Mouse (Mus musculus) cerebellum, adult (tissue): ENCODE data around the gene Ucp2.
"Not testable (repeated sequence)": the region's sequence is repeated elsewhere in the genome, so short reads cannot be mapped to it uniquely, and the experiment has no call there.

Experiments
- ATAC-seq: cut with Nextera tagmentation; 2 replicates; pipeline ENCODE4 v1.9.2; 2017; ENCODE audit warnings: mild to moderate bottlenecking, moderate library complexity, mixed read lengths; ENCODE audit not compliant: insufficient number of reproducible peaks, low FRiP score, low TSS enrichment

Gene Ucp2

DNA sequence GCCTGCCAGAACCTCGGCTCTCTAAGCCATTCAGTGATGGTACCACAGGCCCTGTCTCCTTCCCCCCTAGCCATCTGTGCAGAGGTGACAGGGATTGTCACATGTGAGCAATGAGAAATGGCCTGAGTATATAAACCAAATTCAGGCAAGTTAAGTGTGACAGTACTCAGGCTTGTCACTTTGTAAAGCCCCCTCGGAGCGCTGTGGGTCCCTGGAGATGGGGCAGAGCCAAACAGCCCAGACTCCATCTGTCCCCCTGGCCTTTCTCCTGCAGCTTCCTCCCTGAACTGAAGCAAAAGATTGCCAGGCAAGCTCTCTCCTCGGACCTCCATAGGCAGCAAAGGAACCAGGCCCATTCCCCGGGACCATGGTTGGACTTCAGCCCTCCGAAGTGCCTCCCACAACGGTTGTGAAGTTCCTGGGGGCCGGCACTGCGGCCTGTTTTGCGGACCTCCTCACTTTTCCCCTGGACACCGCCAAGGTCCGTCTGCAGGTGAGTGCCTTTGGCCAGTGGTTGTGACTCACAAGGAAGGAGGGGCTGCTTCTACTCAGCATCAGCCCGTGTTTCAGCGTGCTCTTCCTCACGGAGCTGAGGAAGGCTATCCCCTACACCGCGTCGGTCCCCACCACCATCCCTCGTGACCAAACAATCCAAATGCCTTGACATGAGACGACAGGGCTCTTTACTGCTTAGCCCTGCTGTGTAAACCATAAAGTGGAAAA lies 13.9 kb upstream of the Ucp2 start:
- no peak for ATAC-seq

DNA sequence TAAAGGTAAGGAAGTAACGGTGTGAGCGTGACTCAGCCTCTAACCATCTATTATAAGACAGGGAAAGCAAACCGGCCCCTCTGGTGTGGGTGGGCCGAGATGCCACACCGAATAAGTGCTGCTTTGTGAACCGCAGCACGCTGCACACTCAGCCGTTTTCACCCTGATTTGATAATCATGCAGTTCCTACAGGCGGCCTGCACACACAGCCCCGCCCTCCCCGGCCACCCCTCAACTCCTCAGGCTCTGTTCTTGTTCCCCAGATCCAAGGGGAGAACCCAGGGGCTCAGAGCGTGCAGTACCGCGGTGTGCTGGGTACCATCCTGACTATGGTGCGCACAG lies 13.3 kb upstream of the Ucp2 start:
- no peak for ATAC-seq

DNA sequence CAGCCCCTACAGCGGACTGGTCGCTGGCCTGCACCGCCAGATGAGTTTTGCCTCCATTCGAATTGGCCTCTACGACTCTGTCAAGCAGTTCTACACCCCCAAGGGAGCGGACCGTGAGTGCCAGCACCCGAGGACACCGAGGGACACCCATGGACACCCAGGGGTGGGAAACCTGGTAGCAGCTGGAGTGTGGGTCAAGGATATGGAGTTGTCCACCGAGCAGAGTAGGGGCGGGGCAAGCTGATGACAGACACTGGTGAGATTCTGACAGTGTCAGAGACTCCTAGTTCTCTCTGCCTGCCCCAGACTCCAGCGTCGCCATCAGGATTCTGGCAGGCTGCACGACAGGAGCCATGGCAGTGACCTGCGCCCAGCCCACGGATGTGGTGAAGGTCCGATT lies 13.0 kb upstream of the Ucp2 start:
- no peak for ATAC-seq

DNA sequence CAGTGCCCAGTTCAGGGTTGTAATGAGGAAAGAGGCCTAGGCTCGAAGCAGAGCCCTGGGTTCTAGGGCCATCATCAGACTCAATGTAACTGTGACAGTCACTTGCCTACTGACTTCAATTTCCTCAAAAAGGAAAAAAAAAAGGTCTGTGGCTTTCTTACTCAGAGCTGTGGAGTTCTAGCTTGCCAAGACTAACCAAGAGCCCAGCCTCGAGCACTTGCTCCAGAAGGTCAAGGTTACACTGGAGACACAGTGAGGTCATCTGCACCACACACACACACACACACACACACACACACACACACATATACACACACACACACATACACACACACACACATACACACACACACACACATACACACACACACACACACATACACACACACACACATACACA lies 11.1 kb upstream of the Ucp2 start:
- not testable (repeated sequence) for ATAC-seq

DNA sequence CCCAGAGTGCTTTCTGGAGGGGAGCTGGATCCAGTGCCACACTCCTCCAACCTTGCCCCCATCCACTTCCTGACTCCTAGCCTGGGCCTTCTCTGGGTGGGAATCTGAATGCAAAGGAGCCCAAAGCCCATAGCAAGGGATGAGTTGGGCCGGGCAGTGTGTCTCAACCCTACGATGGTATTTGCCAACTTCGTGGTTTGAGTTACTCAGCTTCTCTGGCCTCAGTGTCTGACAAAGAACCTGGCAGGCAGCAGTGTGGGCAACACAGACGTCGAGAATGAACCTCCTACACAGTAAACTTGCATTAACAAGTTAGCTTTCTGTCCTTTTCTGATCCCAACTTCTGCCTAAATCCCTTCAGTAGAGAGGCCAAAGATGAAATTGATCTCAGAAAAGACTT lies 8.6 kb upstream of the Ucp2 start:
- ATAC-seq = no peak

DNA sequence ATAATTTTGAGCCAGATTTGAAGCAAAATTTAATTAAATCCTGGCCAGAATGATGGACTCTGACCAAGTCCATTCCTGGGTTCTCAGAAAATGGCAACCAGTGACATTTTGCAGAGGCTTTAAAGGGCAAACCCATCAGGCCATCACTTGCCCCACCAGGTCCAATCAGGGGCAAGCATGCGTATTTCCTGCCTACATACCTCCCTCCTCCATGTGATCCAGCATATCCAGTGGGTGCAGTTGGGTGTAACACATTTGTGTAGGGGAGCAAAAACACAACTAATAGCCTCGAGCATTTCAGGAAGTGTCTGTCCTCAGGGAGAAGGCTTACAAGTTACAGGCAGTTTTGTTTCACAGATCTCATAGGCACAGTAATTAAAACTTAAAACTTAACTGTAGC lies 5.8 kb upstream of the Ucp2 start:
- ATAC-seq = no peak

DNA sequence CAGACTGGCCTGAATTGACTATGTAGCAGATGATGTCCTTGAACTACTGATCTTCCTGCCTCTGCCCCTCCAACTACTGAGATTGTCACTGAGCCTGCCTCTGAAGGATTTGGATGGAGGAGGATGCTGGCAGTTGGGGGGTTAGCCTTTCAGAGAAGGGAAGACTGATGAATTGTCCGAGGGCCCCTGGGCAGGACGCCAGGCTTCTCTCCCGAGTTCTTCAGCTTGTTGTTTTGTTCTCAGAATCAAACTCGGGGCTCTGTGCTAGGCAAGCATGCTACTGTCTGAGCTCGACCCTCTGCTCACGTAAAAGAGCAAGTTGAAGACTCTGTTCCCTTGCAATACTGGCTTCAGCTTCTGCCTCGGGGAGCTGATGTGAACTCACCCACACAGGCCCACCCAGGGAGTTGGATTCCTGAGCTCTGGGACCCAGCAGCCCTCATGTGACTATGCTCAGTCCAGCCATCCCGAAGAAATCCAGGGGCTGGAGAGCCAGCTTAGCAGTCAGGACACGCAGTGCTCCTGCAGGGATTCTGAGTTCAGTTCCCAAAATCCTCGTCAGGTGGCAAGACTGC lies 4.6 kb upstream of the Ucp2 start:
- ATAC-seq = no peak

DNA sequence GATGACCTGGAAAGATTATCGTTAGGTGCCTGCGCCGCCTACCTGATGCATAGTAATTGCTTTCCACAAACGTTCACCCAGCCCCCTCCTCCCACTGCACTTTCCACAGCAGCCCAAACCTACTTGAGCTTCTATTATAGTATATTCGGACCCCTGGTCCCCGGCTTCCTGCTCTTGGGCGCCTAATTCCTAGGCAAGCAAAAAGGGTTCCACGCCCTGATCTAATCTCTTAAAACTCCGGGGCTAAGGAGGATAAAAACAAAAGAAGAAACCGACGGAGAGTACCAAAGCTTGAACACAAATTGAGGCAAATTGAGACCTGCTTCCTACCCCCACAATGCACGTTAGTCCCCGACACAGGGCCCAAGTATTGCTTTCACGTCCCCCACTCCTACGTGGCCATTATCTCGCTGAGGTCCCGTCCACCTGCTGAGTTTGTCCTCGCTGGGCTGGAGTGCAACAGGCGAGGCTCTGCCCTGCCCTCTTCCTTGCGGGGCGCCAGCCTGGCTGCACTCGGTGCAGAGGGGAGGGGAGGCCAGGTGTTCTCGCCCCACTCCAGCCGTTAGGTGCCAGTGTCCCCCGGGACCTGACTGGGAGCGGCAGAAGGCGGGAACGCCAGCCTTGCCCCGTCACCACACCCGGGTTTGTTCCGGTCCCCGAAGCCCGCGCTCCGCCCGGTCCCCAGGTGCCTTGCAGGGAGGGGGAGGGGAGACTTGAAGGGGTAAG lies 583 bp upstream of the Ucp2 start:
- ATAC-seq = no peak

DNA sequence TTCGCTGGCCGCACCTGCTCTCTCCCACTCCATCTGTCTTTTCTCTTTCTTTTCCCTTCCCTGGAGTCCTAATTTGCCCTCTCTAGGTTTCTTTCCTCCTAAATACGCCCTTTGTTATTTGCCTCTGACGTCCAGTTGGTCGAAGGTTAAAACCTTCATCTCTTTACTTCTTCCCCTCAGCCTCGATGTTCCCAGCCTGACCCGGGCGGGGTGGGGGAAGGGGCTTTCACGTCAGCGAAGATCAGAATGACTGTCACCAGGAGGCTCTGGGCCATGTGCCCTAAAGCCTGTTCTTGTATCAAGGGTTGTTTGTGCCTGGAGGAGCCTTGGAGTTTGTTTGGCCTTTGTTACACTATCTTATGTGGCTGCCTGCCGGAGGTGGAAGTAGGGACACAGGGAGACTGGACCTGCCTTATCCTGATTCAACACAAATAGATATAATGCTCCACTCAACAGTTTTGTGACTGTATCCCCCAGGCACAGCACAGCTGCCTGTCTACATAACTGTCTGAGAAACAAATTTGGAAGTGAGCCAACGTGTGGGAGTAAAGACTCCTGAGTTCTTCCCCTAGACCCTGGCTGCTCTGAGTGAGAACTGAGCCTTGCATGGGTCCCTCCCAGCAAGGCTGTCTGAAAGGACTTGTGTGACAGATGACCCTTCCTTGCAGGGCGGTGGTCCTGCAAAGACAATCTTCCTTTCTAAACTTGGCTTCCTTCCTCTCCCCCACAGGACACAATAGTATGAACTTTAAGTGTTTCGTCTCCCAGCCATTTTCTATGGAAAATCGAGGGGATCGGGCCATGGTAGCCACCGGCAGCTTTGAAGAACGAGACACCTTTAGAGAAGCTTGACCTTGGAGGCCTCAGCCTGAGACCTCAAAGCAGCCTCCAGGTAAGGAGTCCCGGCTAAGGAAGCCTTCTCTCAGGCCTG lies 612 bp downstream of the Ucp2 start:
- ATAC-seq = no peak

DNA sequence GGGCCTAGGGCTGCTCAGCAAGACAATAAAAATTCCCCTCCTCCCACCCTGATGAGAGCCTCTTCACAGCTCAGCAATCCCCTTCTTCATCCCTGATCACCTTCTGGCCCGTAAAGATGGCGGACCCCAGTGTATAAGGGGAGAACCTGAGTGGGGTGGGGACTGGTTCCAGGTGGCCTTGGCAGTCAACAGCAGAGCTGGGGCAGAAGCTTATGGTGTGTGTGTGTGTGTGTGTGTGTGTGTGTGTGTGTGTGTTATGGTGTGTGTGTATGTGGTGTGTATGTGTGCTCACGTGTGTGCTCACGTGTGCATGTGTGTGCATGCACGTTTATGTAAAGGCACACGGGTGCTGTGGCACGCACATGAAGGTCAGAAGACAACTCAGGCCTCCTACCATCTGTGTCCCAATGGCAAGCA lies 1.3 kb downstream of the Ucp2 start:
- no peak for ATAC-seq

DNA sequence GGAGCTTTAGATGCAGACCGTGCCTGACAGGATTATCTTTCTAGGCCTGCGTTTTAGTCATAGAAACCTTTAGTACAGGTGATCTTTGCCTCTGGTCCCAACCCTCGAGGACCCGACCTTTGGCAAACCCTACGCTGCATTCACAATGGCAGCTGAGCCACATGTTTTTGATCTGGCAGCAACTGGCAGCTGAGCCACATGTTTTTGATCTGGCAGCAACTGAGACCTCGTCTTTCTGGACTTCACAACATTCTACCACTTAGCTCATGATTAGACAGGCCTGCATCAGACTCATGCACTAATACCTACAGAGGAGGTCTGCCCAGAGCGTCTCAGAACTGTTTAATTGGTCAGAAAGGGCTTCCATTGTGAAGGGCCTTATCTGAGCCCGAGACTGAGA lies 1.9 kb downstream of the Ucp2 start:
- no peak for ATAC-seq

DNA sequence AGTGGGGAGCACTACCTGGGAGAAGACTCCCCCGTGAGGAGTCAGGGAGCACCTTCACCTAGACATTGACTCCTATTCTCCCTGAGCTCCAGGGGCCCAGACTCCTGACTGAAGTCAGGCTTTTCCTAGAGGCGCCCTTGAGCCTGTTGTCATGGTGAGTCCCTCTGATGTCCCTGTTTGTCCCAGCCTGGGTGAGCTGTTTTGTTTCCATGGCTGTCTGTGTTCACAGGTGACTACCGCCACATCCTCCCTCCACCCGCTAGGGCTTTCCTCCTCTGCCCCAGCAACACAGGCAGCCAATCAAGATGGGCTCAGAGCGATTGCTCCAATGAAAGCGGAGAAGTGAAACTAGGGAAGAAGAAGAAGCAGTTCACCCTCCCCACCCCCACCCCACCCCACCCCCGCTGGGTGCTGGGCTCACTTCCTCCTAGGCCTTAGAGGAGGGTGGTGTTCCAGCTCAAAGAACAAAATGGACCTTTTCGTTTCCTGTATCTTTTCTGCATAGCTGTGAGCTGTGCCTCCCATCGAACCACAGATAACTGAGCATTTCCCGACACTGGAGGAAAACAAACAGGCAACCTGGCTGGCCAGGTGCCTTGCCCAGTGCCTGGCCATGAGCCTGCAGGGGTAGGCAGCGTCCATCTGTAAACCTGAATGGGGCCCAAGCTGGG lies 2.6 kb downstream of the Ucp2 start:
- ATAC-seq = no peak

DNA sequence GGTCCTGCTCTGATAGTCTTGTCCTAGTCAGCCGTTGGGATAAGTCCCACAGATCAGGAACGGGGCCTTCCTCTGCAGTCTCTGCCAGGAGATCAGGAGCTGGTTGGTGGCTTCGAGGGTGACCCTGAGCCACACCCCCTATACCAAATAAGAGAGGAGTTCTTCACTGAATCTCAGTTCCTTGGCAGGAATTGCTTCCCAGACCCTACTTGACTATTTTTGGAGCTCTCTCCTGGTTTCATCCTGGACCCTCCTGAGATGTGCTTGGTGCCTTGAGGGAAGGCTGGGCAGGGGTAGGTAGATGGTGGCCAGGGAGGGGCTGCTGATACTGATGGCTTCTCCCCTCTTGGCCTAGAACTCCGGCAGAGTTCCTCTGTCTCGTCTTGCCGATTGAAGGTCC lies 3.2 kb downstream of the Ucp2 start:
- ATAC-seq = no peak

DNA sequence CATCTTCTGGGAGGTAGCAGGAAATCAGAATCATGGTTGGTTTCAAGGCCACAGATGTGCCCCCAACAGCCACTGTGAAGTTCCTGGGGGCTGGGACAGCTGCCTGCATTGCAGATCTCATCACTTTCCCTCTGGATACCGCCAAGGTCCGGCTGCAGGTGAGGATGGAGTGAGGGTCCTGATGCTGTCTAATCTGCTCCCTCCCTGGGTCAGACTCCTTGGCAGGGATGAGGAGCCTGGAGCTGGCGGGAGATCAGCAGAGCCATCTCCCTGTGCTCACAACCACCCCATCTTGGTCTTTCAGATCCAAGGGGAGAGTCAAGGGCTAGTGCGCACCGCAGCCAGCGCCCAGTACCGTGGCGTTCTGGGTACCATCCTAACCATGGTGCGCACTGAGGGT lies 3.7 kb downstream of the Ucp2 start:
- no peak for ATAC-seq

DNA sequence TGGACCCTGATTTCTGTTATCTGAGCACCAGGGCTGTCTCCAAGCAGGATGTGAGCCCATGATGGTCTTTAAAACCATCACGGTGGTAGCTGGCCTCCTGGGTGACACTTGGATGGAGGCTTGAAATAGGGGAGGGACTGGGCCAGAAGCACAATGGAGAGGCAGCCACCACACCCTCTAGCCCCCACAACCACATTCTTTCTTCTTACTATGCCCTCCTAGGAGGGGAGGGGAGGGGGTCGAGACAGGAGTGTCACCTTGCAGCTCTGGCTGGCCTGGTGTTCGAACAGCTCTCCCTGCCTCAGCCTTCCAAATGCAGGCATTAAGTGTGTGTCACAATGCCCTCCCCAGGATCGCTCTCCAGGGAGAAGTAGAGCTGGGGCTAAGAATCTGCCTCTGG lies 4.3 kb downstream of the Ucp2 start:
- ATAC-seq = no peak

DNA sequence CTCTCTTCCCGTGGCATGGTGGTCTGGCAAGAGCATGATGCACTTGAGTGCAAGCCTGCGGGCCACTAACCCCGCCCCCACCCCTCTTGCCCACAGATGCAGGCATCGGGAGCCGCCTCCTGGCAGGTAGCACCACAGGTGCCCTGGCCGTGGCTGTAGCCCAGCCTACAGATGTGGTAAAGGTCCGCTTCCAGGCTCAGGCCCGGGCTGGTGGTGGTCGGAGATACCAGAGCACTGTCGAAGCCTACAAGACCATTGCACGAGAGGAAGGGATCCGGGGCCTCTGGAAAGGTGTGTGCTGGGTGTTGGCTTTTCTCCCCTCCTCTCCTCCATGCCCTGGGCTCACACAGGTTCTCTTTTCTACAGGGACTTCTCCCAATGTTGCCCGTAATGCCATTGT lies 4.8 kb downstream of the Ucp2 start:
- ATAC-seq = no peak

DNA sequence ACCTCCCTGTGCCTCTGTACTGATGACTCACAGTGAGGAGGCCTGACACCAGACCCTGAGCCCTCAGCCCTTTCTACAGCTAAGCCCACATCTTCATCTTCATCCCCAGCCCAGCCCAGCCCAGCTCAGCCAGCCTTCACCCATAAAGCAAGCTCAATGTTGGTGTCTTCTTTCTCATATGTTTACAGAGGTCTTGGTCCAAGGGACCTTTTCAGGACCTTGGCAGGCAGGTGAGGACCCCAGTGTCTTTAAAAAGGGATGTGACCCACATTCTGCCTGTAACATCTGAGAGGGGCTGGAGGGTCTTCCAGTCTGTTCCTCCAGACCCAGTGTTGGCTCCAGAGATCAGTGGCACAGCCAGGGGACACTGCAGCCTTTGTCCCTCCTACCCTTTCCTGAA lies 6.3 kb downstream of the Ucp2 start:
- ATAC-seq = no peak

DNA sequence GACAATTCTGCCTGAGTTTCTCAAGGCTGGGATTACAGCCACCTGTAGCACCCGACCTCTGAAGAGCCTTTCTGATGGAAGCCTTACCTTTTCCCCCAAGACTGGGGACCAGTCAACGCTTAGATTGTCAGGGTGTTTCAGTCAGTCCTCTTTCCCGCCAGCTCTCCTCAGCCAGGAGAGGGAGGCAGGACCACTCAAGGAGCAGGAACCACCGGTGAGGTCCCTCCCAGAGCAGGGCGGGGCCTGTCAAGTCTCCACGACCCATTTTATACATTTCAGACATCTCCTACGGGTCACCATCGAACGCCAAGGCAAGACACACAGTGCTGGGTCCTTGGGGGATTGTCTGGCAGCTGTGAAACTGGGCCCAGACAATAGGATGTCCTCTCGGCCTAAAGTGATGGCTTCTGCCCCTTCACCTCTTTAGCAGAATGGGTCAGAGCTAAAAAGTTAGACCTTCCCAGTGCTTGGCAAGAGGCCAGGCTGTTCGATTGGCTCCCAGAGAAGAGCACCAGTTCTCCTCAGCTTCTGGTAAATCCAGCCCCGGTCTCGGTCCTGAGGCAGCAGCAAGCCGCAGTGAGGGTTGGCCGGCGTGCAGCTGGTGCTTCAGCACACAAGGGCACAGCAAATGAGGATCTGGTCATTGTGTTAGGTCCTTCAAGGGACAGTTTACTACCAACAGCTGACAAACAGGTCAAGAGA lies 7.3 kb downstream of the Ucp2 start:
- ATAC-seq = no peak

DNA sequence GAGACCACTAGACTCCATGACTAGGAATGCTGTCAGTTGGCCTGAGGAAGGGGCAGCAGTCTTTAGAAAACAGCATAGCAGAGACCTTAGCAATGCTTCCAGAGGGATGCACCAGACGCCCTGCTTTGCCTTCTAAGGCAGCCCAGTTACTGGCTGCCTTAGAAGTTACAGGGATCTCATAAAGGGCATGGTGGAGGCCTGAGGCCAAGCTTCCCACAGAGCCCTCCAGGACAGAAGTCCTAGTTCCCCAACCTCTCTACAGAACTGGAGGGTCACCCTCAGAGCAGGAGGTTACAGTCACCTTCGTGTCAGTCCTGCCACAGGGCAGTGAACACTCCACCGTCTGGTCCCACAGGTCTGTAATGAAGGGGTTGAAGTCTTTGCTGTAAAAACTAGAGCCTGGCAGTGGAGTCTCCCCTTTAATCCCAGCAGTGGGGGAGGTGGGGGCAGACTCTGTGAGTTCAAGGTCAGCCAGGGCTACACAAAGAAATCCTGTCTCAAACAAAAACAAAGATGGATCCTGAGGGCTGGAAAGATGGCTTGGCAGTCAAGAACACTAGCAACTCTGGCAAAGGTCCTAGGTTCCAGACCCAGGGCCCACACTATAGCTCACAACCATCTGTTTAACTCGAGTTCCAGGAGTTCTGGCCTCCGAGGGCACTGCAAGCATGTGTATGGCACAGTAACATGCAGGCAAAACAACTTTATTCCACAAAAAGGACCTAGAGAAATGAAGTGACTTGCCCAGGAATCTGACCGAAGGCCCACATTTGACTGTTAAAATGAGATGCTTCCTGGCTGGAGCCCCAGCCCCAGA lies 8.1 kb downstream of the Ucp2 start:
- no peak for ATAC-seq
